Mouse (Mus musculus): ENCODE data around the gene Grhl3. TPM values are rescaled to one million over a fixed set of nuclear protein-coding genes. Genes with fewer than 3 reads are reported as not detected.
"Not testable (repeated sequence)": the region's sequence is repeated elsewhere in the genome, so short reads cannot be mapped to it uniquely, and the experiment has no call there.

The Grhl3 gene
- polyA plus RNA-seq (2016; fragmentation: Nextera tagmentation; extraction: Ambion mirVana): 7.5 and 11.0 TPM in 2 replicates

- H3K27ac ChIP-seq: no peak within 1 kb of the TSS
- no peaks in the 10 kb centered on the region for H3K9me3 ChIP-seq (replicated peaks)
- H3K27me3 ChIP-seq (ENCODE audit: low read depth, poor library complexity, severe bottlenecking): peaks cover 71% of the 10 kb centered on the region
- DNase-seq (ENCODE audit: low spot score): peak; percentile 59
- H3K36me3 ChIP-seq: no peaks in the 10 kb centered on the region
- WGBS: 1% methylated on average over 31 of the region's 31 CpGs
- H3K4me3 ChIP-seq: peak within 1 kb of the TSS; percentile 37
- H3K4me1 ChIP-seq: peaks cover 59% of the 10 kb centered on the region
Measured at GRCm38 (mm10) chr4:135573251-135573808, at the start of gene Grhl3. Gene Grhl3 (minus strand): TSS chr4:135573630.

GRCm38 (mm10) chr4:135622290-135622689 is 48.9 kb upstream of the Grhl3 start:
- H3K4me1 ChIP-seq: peaks cover 13% of the 10 kb centered on the region
- DNase-seq (ENCODE audit: low spot score): no peak
- WGBS: 97% methylated on average over 10 of the region's 10 CpGs
- H3K4me3 ChIP-seq: no peak overlapping the region
- H3K27me3 ChIP-seq (ENCODE audit: low read depth, poor library complexity, severe bottlenecking): peaks cover 17% of the 10 kb centered on the region
- H3K36me3 ChIP-seq: no peaks in the 10 kb centered on the region
- no peak overlapping the region for H3K27ac ChIP-seq
- H3K9me3 ChIP-seq (replicated peaks): no peaks in the 10 kb centered on the region

- no peaks in the 10 kb centered on the region for H3K36me3 ChIP-seq
- no peaks in the 10 kb centered on the region for H3K9me3 ChIP-seq (replicated peaks)
- H3K27me3 ChIP-seq (ENCODE audit: low read depth, poor library complexity, severe bottlenecking): peaks cover 17% of the 10 kb centered on the region
- peaks cover 13% of the 10 kb centered on the region for H3K4me1 ChIP-seq
- H3K27ac ChIP-seq: no peak overlapping the region
- no peak overlapping the region for H3K4me3 ChIP-seq
- 94% methylated on average over 3 of the region's 3 CpGs for WGBS
- DNase-seq (ENCODE audit: low spot score): no peak
Measured at GRCm38 (mm10) chr4:135620461-135620860, 47.0 kb upstream of the Grhl3 start.

- WGBS: 14% methylated on average over 16 of the region's 16 CpGs
- Histone ChIP-seq H3K4me3 (0 out of 2 replicates have a peak overlapping the region, but pooled peaks have one; percentile 15), H3K9me3 (replicated peaks) (no peaks in the 10 kb centered on the region), H3K27me3 (ENCODE audit: low read depth, poor library complexity, severe bottlenecking) (peaks cover 17% of the 10 kb centered on the region), H3K4me1 (peaks cover 9% of the 10 kb centered on the region), H3K27ac (no peak overlapping the region), H3K36me3 (no peaks in the 10 kb centered on the region)
- DNase-seq (ENCODE audit: low spot score): peak; percentile 42
Measured at GRCm38 (mm10) chr4:135617783-135618470, 44.5 kb upstream of the Grhl3 start.

- H3K27ac ChIP-seq: no peak overlapping the region
- H3K9me3 ChIP-seq (replicated peaks): no peaks in the 10 kb centered on the region
- no peaks in the 10 kb centered on the region for H3K36me3 ChIP-seq
- H3K4me1 ChIP-seq: peaks cover 9% of the 10 kb centered on the region
- peaks cover 17% of the 10 kb centered on the region for H3K27me3 ChIP-seq (ENCODE audit: low read depth, poor library complexity, severe bottlenecking)
- 38% methylated on average over 4 of the region's 4 CpGs for WGBS
- H3K4me3 ChIP-seq: no peak overlapping the region
- no peak for DNase-seq (ENCODE audit: low spot score)
Measured at GRCm38 (mm10) chr4:135617038-135617437, 43.6 kb upstream of the Grhl3 start.

- DNase-seq (ENCODE audit: low spot score); H3K4me3 ChIP-seq; H3K4me1 ChIP-seq; H3K9me3 ChIP-seq (replicated peaks); H3K27ac ChIP-seq; H3K36me3 ChIP-seq: not testable (repeated sequence)
- 62% methylated on average over 5 of the region's 5 CpGs for WGBS
- peaks cover 17% of the 10 kb centered on the region for H3K27me3 ChIP-seq (ENCODE audit: low read depth, poor library complexity, severe bottlenecking)
Measured at GRCm38 (mm10) chr4:135615307-135615706, 41.9 kb upstream of the Grhl3 start.

GRCm38 (mm10) chr4:135609986-135610385 is 36.6 kb upstream of the Grhl3 start:
- no peaks in the 10 kb centered on the region for H3K4me1 ChIP-seq
- H3K9me3 ChIP-seq (replicated peaks): no peaks in the 10 kb centered on the region
- H3K27ac ChIP-seq: no peak overlapping the region
- WGBS: 69% methylated on average over 2 of the region's 2 CpGs
- no peak for DNase-seq (ENCODE audit: low spot score)
- no peaks in the 10 kb centered on the region for H3K36me3 ChIP-seq
- H3K4me3 ChIP-seq: no peak overlapping the region
- H3K27me3 ChIP-seq (ENCODE audit: low read depth, poor library complexity, severe bottlenecking): no peaks in the 10 kb centered on the region

- DNase-seq (ENCODE audit: low spot score): no peak
- WGBS: 87% methylated on average over 18 of the region's 18 CpGs
- no peaks in the 10 kb centered on the region for H3K9me3 ChIP-seq (replicated peaks)
- no peak overlapping the region for H3K27ac ChIP-seq
- no peaks in the 10 kb centered on the region for H3K36me3 ChIP-seq
- H3K4me3 ChIP-seq: no peak overlapping the region
- no peaks in the 10 kb centered on the region for H3K27me3 ChIP-seq (ENCODE audit: low read depth, poor library complexity, severe bottlenecking)
- H3K4me1 ChIP-seq: no peaks in the 10 kb centered on the region
Measured at GRCm38 (mm10) chr4:135607979-135608885, 34.8 kb upstream of the Grhl3 start.

- H3K27me3 ChIP-seq (ENCODE audit: low read depth, poor library complexity, severe bottlenecking): no peaks in the 10 kb centered on the region
- H3K9me3 ChIP-seq (replicated peaks): no peaks in the 10 kb centered on the region
- H3K4me1 ChIP-seq: no peaks in the 10 kb centered on the region
- H3K27ac ChIP-seq: no peak overlapping the region
- 88% methylated on average over 7 of the region's 7 CpGs for WGBS
- no peak overlapping the region for H3K4me3 ChIP-seq
- no peak for DNase-seq (ENCODE audit: low spot score)
- H3K36me3 ChIP-seq: no peaks in the 10 kb centered on the region
Measured at GRCm38 (mm10) chr4:135606271-135606670, 32.8 kb upstream of the Grhl3 start.

- 94% methylated on average over 3 of the region's 3 CpGs for WGBS
- H3K27me3 ChIP-seq (ENCODE audit: low read depth, poor library complexity, severe bottlenecking): no peaks in the 10 kb centered on the region
- no peaks in the 10 kb centered on the region for H3K36me3 ChIP-seq
- no peak overlapping the region for H3K27ac ChIP-seq
- no peaks in the 10 kb centered on the region for H3K9me3 ChIP-seq (replicated peaks)
- H3K4me1 ChIP-seq: no peaks in the 10 kb centered on the region; the same call in 1 of the 2 replicates
- H3K4me3 ChIP-seq: no peak overlapping the region
- no peak for DNase-seq (ENCODE audit: low spot score)
Measured at GRCm38 (mm10) chr4:135601530-135601929, 28.1 kb upstream of the Grhl3 start.

GRCm38 (mm10) chr4:135599497-135600182 is 26.2 kb upstream of the Grhl3 start:
- H3K27ac ChIP-seq: no peak overlapping the region
- WGBS: 82% methylated on average over 7 of the region's 7 CpGs
- H3K36me3 ChIP-seq: no peaks in the 10 kb centered on the region
- no peaks in the 10 kb centered on the region for H3K27me3 ChIP-seq (ENCODE audit: low read depth, poor library complexity, severe bottlenecking)
- DNase-seq (ENCODE audit: low spot score): no peak
- H3K4me3 ChIP-seq: no peak overlapping the region
- H3K9me3 ChIP-seq (replicated peaks): no peaks in the 10 kb centered on the region
- no peaks in the 10 kb centered on the region; the same call in 1 of the 2 replicates for H3K4me1 ChIP-seq

GRCm38 (mm10) chr4:135598998-135599397 is 25.6 kb upstream of the Grhl3 start:
- 56% methylated on average over 2 of the region's 2 CpGs for WGBS
- Histone ChIP-seq H3K36me3 (no peaks in the 10 kb centered on the region), H3K27me3 (ENCODE audit: low read depth, poor library complexity, severe bottlenecking) (no peaks in the 10 kb centered on the region), H3K27ac (no peak overlapping the region), H3K4me1 (no peaks in the 10 kb centered on the region; the same call in 1 of the 2 replicates), H3K9me3 (replicated peaks) (no peaks in the 10 kb centered on the region), H3K4me3 (no peak overlapping the region)
- DNase-seq (ENCODE audit: low spot score): no peak
